Mouse (Mus musculus) lung, embryonic 14.5 days (tissue): Measurements from ENCODE around the gene Asgr1. TPM values are rescaled to one million over a fixed set of nuclear protein-coding genes. Genes with fewer than 3 reads are reported as not detected.
A peak's percentile ranks its signal among the peaks of the same experiment; 100 is the strongest.

ENCODE experiments used
- ATAC-seq: fragments of 200-750 bp; cut with Nextera tagmentation; 2 replicates; pipeline ENCODE4 v1.8.0; 2017; ENCODE audit warnings: mild to moderate bottlenecking, moderate TSS enrichment, moderate library complexity; ENCODE audit not compliant: insufficient read depth
- DNase-seq: peaks from one replicate; pipeline ENCODE4 v3.0.0-alpha.2; 2015
- H3K27ac ChIP-seq: fragments of 300-500 bp; sonication (generic); 2 replicates; pipeline ENCODE4 v1.5.1; 2014; ENCODE audit warnings: low read depth, mild to moderate bottlenecking, moderate library complexity
- H3K27me3 ChIP-seq: fragments of 300-500 bp; sonication (generic); 2 replicates; pipeline ENCODE4 v1.6.1; 2014; ENCODE audit warnings: low read length, control low read depth; ENCODE audit not compliant: insufficient read depth
- H3K36me3 ChIP-seq: fragments of 300-500 bp; sonication (generic); 2 replicates; pipeline ENCODE4 v1.6.1; 2014; ENCODE audit warnings: control low read depth; ENCODE audit not compliant: insufficient read depth
- H3K4me1 ChIP-seq: fragments of 300-500 bp; sonication (generic); 2 replicates; pipeline ENCODE4 v1.6.1; 2014; ENCODE audit warnings: antibody characterized with exemption, control low read depth; ENCODE audit not compliant: insufficient read depth
- H3K4me2 ChIP-seq: fragments of 300-500 bp; sonication (generic); 2 replicates; pipeline ENCODE4 v1.6.1; 2014; ENCODE audit warnings: mild to moderate bottlenecking
- H3K4me3 ChIP-seq: fragments of 300-500 bp; sonication (generic); 2 replicates; pipeline ENCODE4 v1.5.1; 2014; ENCODE audit warnings: low read depth, low read length
- H3K9ac ChIP-seq: fragments of 300-500 bp; sonication (generic); 2 replicates; pipeline ENCODE4 v1.6.1; 2014
- H3K9me3 ChIP-seq: fragments of 300-500 bp; sonication (generic); 2 replicates; pipeline ENCODE4 v1.6.1; 2016; ENCODE audit warnings: low read depth, low read length, control low read depth
- CTCF ChIP-seq: IDR thresholded peaks from 2 replicates; pipeline ENCODE4 v1.5.1; 2016; ENCODE audit warnings: antibody characterized with exemption, low read depth
- WGBS: fragments of 180-500 bp; shearing (Covaris S2); extraction: QIAGEN DNeasy Blood & Tissue Kit; methylation state at CpG from one replicate; pipeline ENCODE4 v1.1.7; 2014; 5-methylcytosine and 5-hydroxymethylcytosine counted together
- polyA plus RNA-seq: library from polyadenylated mRNA; unstranded; fragments of >200 nt; fragmentation: Nextera tagmentation; extraction: Ambion mirVana; gene quantifications from 2 replicates; pipeline ENCODE4 v1.2.1, GENCODE M21; 2014

Asgr1 gene
- polyA plus RNA-seq: not detected in 2 replicates

- DNase-seq (no peak), ATAC-seq (no peak)
- no peaks in the 10 kb centered on the region for H3K9me3 ChIP-seq
- H3K4me1 ChIP-seq: no peaks in the 10 kb centered on the region
- TF ChIP-seq CTCF: no peak
- no peak within 1 kb of the TSS for H3K4me2 ChIP-seq
- no peak within 1 kb of the TSS for H3K4me3 ChIP-seq
- WGBS: 83% methylated on average over 10 of the region's 10 CpGs
- H3K27me3 ChIP-seq: no peaks in the 10 kb centered on the region
- H3K9ac ChIP-seq: no peak within 1 kb of the TSS
- no peak within 1 kb of the TSS for H3K27ac ChIP-seq
- no peaks in the 10 kb centered on the region for H3K36me3 ChIP-seq
These were observed at the start of gene Asgr1 for GRCm38 (mm10) chr11:70053898-70054570. Gene Asgr1 (plus strand): TSS chr11:70054085.

- Histone ChIP-seq H3K9ac (no peak overlapping the region), H3K27ac (no peak overlapping the region), H3K4me1 (peaks cover 14% of the 10 kb centered on the region), H3K4me2 (no peak overlapping the region), H3K27me3 (no peaks in the 10 kb centered on the region), H3K9me3 (no peaks in the 10 kb centered on the region), H3K4me3 (no peak overlapping the region), H3K36me3 (peaks cover 57% of the 10 kb centered on the region)
- DNase-seq: peak; percentile 34
- 60% methylated on average over 5 of the region's 5 CpGs for WGBS
- ATAC-seq: no peak
- peak; percentile 54 for TF ChIP-seq CTCF
These were observed 48.4 kb upstream of the Asgr1 start for GRCm38 (mm10) chr11:70005521-70005920.

GRCm38 (mm10) chr11:70010033-70010432, 43.9 kb upstream of the Asgr1 start:
- H3K9ac ChIP-seq: no peak overlapping the region
- H3K27ac ChIP-seq: no peak overlapping the region
- no peaks in the 10 kb centered on the region for H3K27me3 ChIP-seq
- no peak overlapping the region for H3K4me2 ChIP-seq
- H3K4me3 ChIP-seq: no peak overlapping the region
- H3K4me1 ChIP-seq: no peaks in the 10 kb centered on the region
- peaks cover 91% of the 10 kb centered on the region for H3K36me3 ChIP-seq
- no peak for TF ChIP-seq CTCF
- no peak for ATAC-seq
- no peaks in the 10 kb centered on the region for H3K9me3 ChIP-seq
- DNase-seq: no peak
- WGBS: 83% methylated on average over 6 of the region's 6 CpGs

GRCm38 (mm10) chr11:70010548-70010947, 43.3 kb upstream of the Asgr1 start:
- peaks cover 86% of the 10 kb centered on the region for H3K36me3 ChIP-seq
- H3K27ac ChIP-seq: no peak overlapping the region
- WGBS: 79% methylated on average over 12 of the region's 12 CpGs
- H3K9ac ChIP-seq: no peak overlapping the region
- no peak for ATAC-seq
- H3K9me3 ChIP-seq: no peaks in the 10 kb centered on the region
- no peaks in the 10 kb centered on the region for H3K4me1 ChIP-seq
- H3K27me3 ChIP-seq: no peaks in the 10 kb centered on the region
- no peak for DNase-seq
- no peak for TF ChIP-seq CTCF
- no peak overlapping the region for H3K4me2 ChIP-seq
- H3K4me3 ChIP-seq: no peak overlapping the region

GRCm38 (mm10) chr11:70010961-70011360, 42.9 kb upstream of the Asgr1 start:
- no peaks in the 10 kb centered on the region for H3K4me1 ChIP-seq
- H3K9ac ChIP-seq: no peak overlapping the region
- ATAC-seq: no peak
- no peaks in the 10 kb centered on the region for H3K9me3 ChIP-seq
- no peak for TF ChIP-seq CTCF
- H3K4me3 ChIP-seq: no peak overlapping the region
- no peak for DNase-seq
- WGBS: 84% methylated on average over 10 of the region's 10 CpGs
- H3K36me3 ChIP-seq: peaks cover 82% of the 10 kb centered on the region
- no peak overlapping the region for H3K4me2 ChIP-seq
- no peaks in the 10 kb centered on the region for H3K27me3 ChIP-seq
- no peak overlapping the region for H3K27ac ChIP-seq

GRCm38 (mm10) chr11:70012931-70013330, 41.0 kb upstream of the Asgr1 start:
- Histone ChIP-seq H3K36me3 (peaks cover 62% of the 10 kb centered on the region), H3K4me3 (no peak overlapping the region), H3K4me1 (0 out of 2 replicates have a peak, but pooled peaks cover 7% of the 10 kb centered on the region), H3K9me3 (no peaks in the 10 kb centered on the region), H3K27ac (no peak overlapping the region), H3K27me3 (no peaks in the 10 kb centered on the region), H3K4me2 (no peak overlapping the region), H3K9ac (no peak overlapping the region)
- ATAC-seq: no peak
- no peak for DNase-seq
- 85% methylated on average over 9 of the region's 9 CpGs for WGBS
- no peak for TF ChIP-seq CTCF

- no peak for TF ChIP-seq CTCF
- Histone ChIP-seq H3K4me1 (0 out of 2 replicates have a peak, but pooled peaks cover 7% of the 10 kb centered on the region), H3K27ac (no peak overlapping the region), H3K9me3 (no peaks in the 10 kb centered on the region), H3K9ac (no peak overlapping the region), H3K4me3 (no peak overlapping the region), H3K36me3 (peaks cover 57% of the 10 kb centered on the region), H3K27me3 (no peaks in the 10 kb centered on the region), H3K4me2 (no peak overlapping the region)
- WGBS: 80% methylated on average over 3 of the region's 3 CpGs
- DNase-seq (no peak), ATAC-seq (no peak)
These were observed 40.5 kb upstream of the Asgr1 start for GRCm38 (mm10) chr11:70013408-70013807.
